Mouse (Mus musculus) cerebellum, adult 11-12 months (tissue): ENCODE data around the gene Itga7.
A peak's percentile ranks its signal among the peaks of the same experiment; 100 is the strongest.
"Not testable (repeated sequence)": the region's sequence is repeated elsewhere in the genome, so short reads cannot be mapped to it uniquely, and the experiment has no call there.

Source experiments
- DNase-seq: peaks from one replicate; pipeline ENCODE4 v3.0.0; 2022

Itga7 gene

GRCm38 (mm10) chr10:128935826-128936440 is 2.3 kb downstream of the Itga7 start:
- DNase-seq, result peak; percentile 60

- DNase-seq, result peak; percentile 65
These were observed 4.3 kb downstream of the Itga7 start for GRCm38 (mm10) chr10:128937756-128938390.

- DNase-seq, result peak; percentile 97
These were observed 4.8 kb downstream of the Itga7 start for GRCm38 (mm10) chr10:128938457-128938856.

- peak; percentile 55 for DNase-seq
These were observed 5.4 kb downstream of the Itga7 start for GRCm38 (mm10) chr10:128938974-128939373.

GRCm38 (mm10) chr10:128940475-128941061 is 7.0 kb downstream of the Itga7 start:
- DNase-seq, result peak; percentile 21

- peak; percentile 42 for DNase-seq
These were observed 12.1 kb downstream of the Itga7 start for GRCm38 (mm10) chr10:128945675-128946074.

- DNase-seq, result no peak
These were observed 13.9 kb downstream of the Itga7 start for GRCm38 (mm10) chr10:128947496-128947895.

- no peak for DNase-seq
These were observed 16.7 kb downstream of the Itga7 start for GRCm38 (mm10) chr10:128950208-128950887.

GRCm38 (mm10) chr10:128958340-128958739 is 24.7 kb downstream of the Itga7 start:
- no peak for DNase-seq

GRCm38 (mm10) chr10:128960142-128960541 is 26.5 kb downstream of the Itga7 start:
- no peak for DNase-seq

GRCm38 (mm10) chr10:128960590-128961584 is 27.3 kb downstream of the Itga7 start, which contains the start of gene Mettl7b:
Mettl7b (minus strand) TSS chr10:128960988.
- DNase-seq, result no peak

GRCm38 (mm10) chr10:128964961-128965360 is 31.3 kb downstream of the Itga7 start:
- no peak for DNase-seq

- no peak for DNase-seq
These were observed 32.3 kb downstream of the Itga7 start for GRCm38 (mm10) chr10:128965871-128966270.

GRCm38 (mm10) chr10:128968341-128968749 is 34.7 kb downstream of the Itga7 start:
- DNase-seq, result no peak

GRCm38 (mm10) chr10:128970740-128971250 is 37.2 kb downstream of the Itga7 start:
- DNase-seq, result no peak

GRCm38 (mm10) chr10:128972841-128973240 is 39.2 kb downstream of the Itga7 start:
- DNase-seq, result no peak

GRCm38 (mm10) chr10:128976395-128976794 is 42.8 kb downstream of the Itga7 start:
- DNase-seq, result no peak

- DNase-seq, result peak; percentile 43
These were observed 44.0 kb downstream of the Itga7 start for GRCm38 (mm10) chr10:128977522-128978114.

GRCm38 (mm10) chr10:128980644-128981365 is 47.2 kb downstream of the Itga7 start:
- DNase-seq, result no peak

GRCm38 (mm10) chr10:128989131-128989530 is 55.5 kb downstream of the Itga7 start, which contains the start of gene Olfr9:
Olfr9 (plus strand) TSS chr10:128989431.
- DNase-seq, result not testable (repeated sequence)
